Mouse (Mus musculus) cortical plate, adult 2 months (tissue): ENCODE data around the gene Soat1. TPM values are rescaled to one million over a fixed set of nuclear protein-coding genes. Genes with fewer than 3 reads are reported as not detected.
"Not testable (repeated sequence)": the region's sequence is repeated elsewhere in the genome, so short reads cannot be mapped to it uniquely, and the experiment has no call there.

Experiments
- H3K27ac ChIP-seq: fragments of 200-500 bp; 2 replicates; pipeline ENCODE4 v1.5.1; 2012; ENCODE audit warnings: low read length, control low read depth, inconsistent platforms; ENCODE audit not compliant: insufficient read depth
- H3K4me1 ChIP-seq: fragments of 200-500 bp; 2 replicates; pipeline ENCODE4 v1.6.1; 2011; ENCODE audit warnings: low read length; ENCODE audit not compliant: control insufficient read depth, insufficient read depth
- H3K4me3 ChIP-seq: fragments of 200-500 bp; 2 replicates; pipeline ENCODE4 v1.5.1; 2011; ENCODE audit warnings: mild to moderate bottlenecking, low read length, control low read depth; ENCODE audit not compliant: insufficient read depth
- CTCF ChIP-seq: fragments of 200-500 bp; IDR thresholded peaks from 2 replicates; pipeline ENCODE4 v1.5.1; 2011; ENCODE audit warnings: mild to moderate bottlenecking, control low read depth, low read length; ENCODE audit not compliant: insufficient read depth; ENCODE audit errors: extremely low read depth
- POLR2A ChIP-seq: fragments of 200-500 bp; IDR thresholded peaks from 2 replicates; pipeline ENCODE4 v1.6.1; 2011; ENCODE audit warnings: mild to moderate bottlenecking, low read length, control low read depth; ENCODE audit not compliant: insufficient read depth; ENCODE audit errors: extremely low read depth
- polyA plus RNA-seq: library from polyadenylated mRNA; depleted of rRNA; stranded (reverse); fragments of >200 nt; gene quantifications from 2 replicates; pipeline ENCODE4 v1.2.3, GENCODE M21; 2012; rRNA removed

Gene Soat1
- polyA plus RNA-seq, result 23.4 TPM in 2 replicates

DNA sequence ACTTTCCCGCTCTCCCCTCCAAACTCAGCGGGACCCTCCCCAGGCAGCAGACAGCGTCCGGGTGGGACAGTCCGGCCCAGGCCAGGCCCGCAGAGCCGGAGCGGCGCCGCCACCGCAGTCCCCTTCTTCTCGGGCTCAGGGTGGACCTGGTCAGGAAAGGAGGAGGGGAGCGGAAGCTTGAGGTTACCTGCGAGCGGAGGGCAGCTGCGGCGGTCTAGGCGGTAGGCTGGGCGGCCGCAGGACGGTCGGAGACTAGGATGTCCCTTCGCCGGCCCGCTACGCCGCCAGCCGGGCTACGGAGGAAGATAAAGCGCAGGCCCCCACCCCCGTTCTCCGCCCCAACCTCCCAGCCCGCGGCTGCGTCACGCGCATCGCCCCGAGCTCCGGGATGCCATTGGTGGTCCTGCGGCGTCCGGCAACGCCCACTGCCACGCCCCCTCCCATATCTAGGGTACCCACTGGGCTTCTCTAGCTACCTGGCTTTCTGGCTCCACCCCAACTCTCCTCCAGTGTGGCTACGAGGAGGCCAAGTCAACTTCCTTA, at the start of gene Soat1:
Gene Soat1, minus strand, starts transcription at position 371 of the 543 bp plus-strand sequence.
- Histone ChIP-seq H3K4me1 (no peaks in the 10 kb centered on the region), H3K27ac (no peak within 1 kb of the TSS), H3K4me3 (peak within 1 kb of the TSS; percentile 97)
- TF ChIP-seq CTCF (no peak), POLR2A (peak; percentile 39; the same call in 1 of the 2 replicates)

DNA sequence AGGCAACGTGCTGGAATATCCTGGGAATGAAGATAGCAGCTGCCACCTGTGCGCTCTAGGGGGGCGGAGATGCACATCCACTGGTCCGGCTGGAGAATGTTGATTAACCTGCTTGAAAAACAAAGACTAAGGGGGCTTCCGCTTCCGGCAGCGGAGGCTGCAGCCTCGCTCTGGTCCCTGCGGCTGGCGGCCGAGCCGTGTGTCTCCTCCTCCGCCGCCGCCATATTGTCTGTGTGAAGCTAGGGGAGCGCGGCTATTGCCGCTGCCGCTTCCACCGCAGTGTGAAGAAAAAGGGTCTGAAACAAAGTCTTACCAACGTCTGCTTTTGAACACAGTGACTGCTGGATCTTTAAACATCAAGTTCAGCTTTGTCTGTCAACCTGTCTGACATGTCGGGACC, 49.7 kb upstream of the Soat1 start, which contains the start of gene Gm10031:
Gene Gm10031, plus strand, starts transcription at position 171 of the 400 bp plus-strand sequence.
- H3K4me3 ChIP-seq, H3K27ac ChIP-seq, H3K4me1 ChIP-seq: not testable (repeated sequence)

DNA sequence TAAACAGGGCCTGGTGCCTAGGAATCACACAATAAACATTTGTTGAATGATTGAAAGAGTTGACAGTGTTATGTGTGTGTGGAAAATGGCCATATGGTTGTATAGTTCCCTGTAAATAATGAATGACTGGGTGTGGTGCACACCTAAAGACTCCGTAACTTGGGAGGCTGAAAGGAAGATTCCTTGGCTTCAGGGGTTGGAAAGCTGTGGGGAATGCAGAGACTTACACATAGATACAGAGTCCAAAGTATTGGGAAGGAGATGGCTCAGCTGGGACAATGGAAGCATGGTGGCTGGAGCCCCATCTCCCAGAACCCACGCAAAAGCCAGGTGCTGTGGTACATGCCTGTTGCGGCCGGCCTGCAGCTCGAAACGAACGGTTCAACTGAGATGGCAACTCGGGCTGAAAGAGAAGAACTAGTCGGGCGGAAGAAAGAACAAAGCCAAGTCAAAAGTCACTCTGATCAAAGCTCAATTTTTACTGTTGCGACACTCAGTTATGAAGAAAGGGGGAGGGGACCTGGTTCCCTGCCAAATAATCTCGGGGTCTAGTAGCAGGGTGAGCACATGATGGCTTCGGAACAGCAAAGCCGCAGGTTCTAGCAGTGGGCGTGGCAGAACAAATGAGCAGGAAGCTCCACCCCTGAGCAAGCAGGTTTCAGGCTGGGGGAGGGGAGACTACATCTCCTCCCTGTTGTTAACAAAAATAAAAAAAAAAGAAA, 47.8 kb upstream of the Soat1 start:
- Histone ChIP-seq H3K4me1 (no peaks in the 10 kb centered on the region), H3K27ac (no peak overlapping the region), H3K4me3 (no peak overlapping the region)
- TF ChIP-seq POLR2A, result no peak
- TF ChIP-seq CTCF, result no peak

DNA sequence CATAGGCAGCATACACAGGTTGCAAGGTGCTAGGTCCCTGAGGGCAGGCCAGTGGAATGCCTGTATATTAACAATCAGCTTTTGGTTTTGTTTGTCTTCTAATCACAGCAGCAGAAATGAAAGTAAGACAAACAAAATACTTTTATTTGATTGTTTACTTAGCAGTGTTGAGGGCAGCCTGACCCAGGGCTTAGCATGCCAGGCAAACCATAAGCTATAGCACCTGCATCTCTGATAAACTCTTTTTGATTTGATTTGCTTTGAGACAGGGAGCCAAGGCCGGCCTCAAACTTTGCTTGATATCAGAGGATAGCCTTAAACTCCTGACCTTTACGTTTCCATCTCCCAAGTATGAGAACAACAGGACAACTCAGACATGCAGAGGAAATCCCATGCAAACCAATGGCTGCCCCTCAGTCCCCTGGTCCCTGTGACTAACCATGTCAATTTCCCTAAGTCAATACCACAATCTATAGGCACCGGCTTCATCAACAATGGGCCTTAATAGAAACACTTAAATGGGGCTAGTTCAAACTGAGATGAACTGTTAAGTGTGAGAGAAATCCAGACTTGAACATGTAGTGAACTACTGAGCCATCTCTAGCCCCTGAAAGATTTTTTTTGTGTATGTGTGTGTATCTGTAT, 46.1 kb upstream of the Soat1 start:
- no peaks in the 10 kb centered on the region for H3K4me1 ChIP-seq
- TF ChIP-seq POLR2A (no peak), CTCF (no peak)
- no peak overlapping the region for H3K27ac ChIP-seq
- H3K4me3 ChIP-seq, result no peak overlapping the region

DNA sequence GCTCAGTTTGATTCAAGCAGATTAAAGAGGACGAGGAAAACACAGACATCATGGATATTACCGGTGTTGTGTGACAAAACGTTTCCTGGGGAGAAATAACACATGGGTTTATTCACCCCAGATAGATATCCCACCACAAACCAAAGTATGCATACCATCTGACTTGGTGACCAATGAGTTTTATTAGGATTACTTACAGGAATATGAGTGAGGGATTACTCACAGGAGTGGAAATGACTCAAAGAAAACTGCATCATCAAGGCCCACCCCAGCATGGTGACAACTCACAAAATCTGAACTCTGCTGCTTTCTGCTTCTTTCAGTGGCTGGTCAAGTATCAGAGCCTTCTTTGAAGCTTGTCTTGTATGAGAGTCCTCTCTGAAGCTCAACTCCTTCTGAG, 33.6 kb upstream of the Soat1 start:
- Histone ChIP-seq H3K27ac (no peak overlapping the region), H3K4me3 (no peak overlapping the region), H3K4me1 (no peaks in the 10 kb centered on the region)
- no peak for TF ChIP-seq CTCF
- TF ChIP-seq POLR2A, result no peak

DNA sequence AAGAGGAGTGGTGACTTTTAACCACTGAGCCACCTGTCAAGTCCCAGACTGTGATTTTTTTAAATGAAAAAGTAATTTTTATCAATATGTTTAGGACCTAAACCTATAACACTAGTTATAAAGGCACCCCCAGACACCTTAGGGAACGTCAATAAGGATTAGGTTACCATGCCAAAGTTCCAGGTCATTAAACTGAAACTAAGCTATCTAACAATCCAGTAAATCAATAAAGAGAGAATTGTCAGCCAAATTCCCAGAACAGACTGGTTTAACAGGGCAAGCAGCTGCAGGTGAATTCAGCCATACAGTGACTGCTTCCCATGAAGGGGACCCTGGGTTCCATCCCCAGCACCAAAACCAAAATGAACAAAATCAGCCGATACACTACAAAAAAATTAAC, 31.8 kb upstream of the Soat1 start:
- Histone ChIP-seq H3K4me3 (no peak overlapping the region), H3K4me1 (no peaks in the 10 kb centered on the region), H3K27ac (no peak overlapping the region)
- TF ChIP-seq POLR2A (no peak), CTCF (no peak)

DNA sequence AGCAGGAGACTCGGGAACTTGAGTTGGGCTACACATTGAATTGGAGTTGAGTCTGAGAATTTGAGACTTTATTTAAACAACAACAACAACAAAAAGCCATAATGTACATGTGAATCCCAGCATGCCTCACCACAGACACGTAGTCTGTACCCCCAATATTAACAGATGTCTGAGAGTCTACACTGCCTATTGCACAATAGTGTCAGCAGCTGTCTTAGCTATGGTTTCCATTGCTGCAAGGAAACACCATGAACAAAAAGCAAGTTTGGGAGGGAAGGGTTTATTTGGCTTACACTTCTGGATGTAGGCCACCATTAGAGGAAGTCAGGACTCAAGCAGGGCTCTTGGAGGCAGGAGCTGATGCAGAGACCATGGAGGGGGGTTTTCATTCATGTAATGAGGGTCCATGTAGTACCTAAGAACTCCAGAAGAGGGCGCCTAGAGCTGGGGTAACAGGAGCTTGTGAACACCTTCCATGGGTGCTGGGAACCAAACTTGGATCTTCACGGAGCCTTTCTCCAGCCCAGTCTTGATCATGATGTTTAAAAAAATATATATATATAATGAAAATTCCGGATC, 30.9 kb upstream of the Soat1 start:
- no peak overlapping the region for H3K27ac ChIP-seq
- H3K4me1 ChIP-seq, result no peaks in the 10 kb centered on the region
- H3K4me3 ChIP-seq, result no peak overlapping the region
- TF ChIP-seq CTCF (no peak), POLR2A (no peak)

DNA sequence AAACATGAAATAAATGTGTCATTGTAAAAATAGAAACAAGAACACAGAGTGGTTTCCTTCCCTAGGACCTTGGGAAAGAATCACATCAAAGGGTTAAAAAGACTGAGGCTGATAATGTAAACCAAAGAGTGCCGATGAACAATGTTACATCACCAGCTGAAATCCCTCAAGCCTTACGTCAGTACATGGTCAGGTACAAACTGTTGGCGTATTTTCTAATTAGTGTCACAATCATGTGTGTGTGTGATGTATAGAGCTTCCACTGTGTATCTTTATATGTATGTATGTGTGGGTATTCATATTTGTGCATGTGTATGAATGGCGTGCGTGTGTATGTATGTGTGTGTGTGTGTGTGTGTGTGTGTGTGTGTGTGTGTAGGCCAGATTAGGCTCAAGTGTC, 22.8 kb upstream of the Soat1 start:
- H3K27ac ChIP-seq, result no peak overlapping the region
- H3K4me3 ChIP-seq, result no peak overlapping the region
- TF ChIP-seq CTCF (no peak), POLR2A (no peak)
- peaks cover 1% of the 10 kb centered on the region; the same call in 1 of the 2 replicates for H3K4me1 ChIP-seq

DNA sequence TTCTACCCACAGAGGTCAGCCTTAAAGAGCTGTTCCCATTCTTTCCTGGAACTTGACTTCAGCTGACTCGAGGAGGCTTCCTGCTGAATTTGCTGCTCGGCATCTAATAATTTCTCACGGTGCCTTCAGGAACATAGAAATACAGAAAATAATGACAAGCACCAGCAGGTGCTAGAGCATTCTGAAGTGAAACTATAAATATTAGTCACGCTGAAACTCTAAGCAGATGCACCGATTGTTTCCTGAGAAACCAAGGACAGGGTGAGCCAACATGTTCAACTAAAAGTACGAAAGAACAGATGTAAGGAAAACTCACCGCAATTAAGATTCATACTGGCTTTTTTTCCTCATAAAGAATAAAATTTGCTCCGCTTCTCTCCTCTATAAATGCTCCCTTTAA, 20.9 kb upstream of the Soat1 start:
- no peak overlapping the region for H3K27ac ChIP-seq
- no peak for TF ChIP-seq POLR2A
- TF ChIP-seq CTCF, result no peak
- H3K4me1 ChIP-seq, result peaks cover 1% of the 10 kb centered on the region; the same call in 1 of the 2 replicates
- no peak overlapping the region for H3K4me3 ChIP-seq
